Mouse (Mus musculus) embryonic facial prominence, embryonic 12.5 days (tissue): ENCODE data around the gene Pon3. TPM values are rescaled to one million over a fixed set of nuclear protein-coding genes. Genes with fewer than 3 reads are reported as not detected.

Experiments
- ATAC-seq: fragments of 200-750 bp; cut with Nextera tagmentation; 2 replicates; pipeline ENCODE4 v1.8.0; 2017; ENCODE audit not compliant: insufficient number of reproducible peaks, insufficient read depth, low FRiP score, low TSS enrichment
- H3K27ac ChIP-seq: fragments of 300-500 bp; sonication (generic); 2 replicates; pipeline ENCODE4 v1.5.1; 2016; ENCODE audit warnings: mild to moderate bottlenecking
- H3K27me3 ChIP-seq: fragments of 300-500 bp; sonication (generic); 2 replicates; pipeline ENCODE4 v1.6.1; 2016; ENCODE audit warnings: mild to moderate bottlenecking, moderate library complexity
- H3K36me3 ChIP-seq: fragments of 300-500 bp; sonication (generic); 2 replicates; pipeline ENCODE4 v1.6.1; 2016; ENCODE audit warnings: mild to moderate bottlenecking
- H3K4me1 ChIP-seq: fragments of 300-500 bp; sonication (generic); 2 replicates; pipeline ENCODE4 v1.6.1; 2016
- H3K4me2 ChIP-seq: fragments of 300-500 bp; sonication (generic); replicated peaks from 2 replicates; pipeline ENCODE4 v1.6.1; 2016; ENCODE audit warnings: mild to moderate bottlenecking, moderate library complexity
- H3K4me3 ChIP-seq: fragments of 300-500 bp; sonication (generic); 2 replicates; pipeline ENCODE4 v1.5.1; 2016; ENCODE audit warnings: mild to moderate bottlenecking
- H3K9ac ChIP-seq: fragments of 300-500 bp; sonication (generic); 2 replicates; pipeline ENCODE4 v1.6.1; 2016; ENCODE audit warnings: mild to moderate bottlenecking, moderate library complexity
- H3K9me3 ChIP-seq: fragments of 300-500 bp; sonication (generic); 2 replicates; pipeline ENCODE4 v1.6.1; 2016; ENCODE audit warnings: mild to moderate bottlenecking, moderate library complexity
- WGBS: fragments of 180-500 bp; shearing (Covaris S2); methylation state at CpG from one replicate; pipeline ENCODE4 v1.1.7; 2016; 5-methylcytosine and 5-hydroxymethylcytosine counted together
- polyA plus RNA-seq: library from polyadenylated mRNA; unstranded; fragments of >200 nt; fragmentation: Nextera tagmentation; extraction: Ambion mirVana; gene quantifications from 2 replicates; pipeline ENCODE4 v1.2.1, GENCODE M21; 2016

Pon3 gene
- polyA plus RNA-seq, 1 experiment from 2014 or later, result 6.6 TPM

GRCm38 (mm10) chr6:5174179-5174812, 81.8 kb downstream of the Pon3 start:
- H3K4me1 ChIP-seq, result peaks cover 3% of the 10 kb centered on the region; the same call in 1 of the 2 replicates
- H3K4me2 ChIP-seq, result no peak overlapping the region
- H3K9ac ChIP-seq, result no peak overlapping the region
- H3K27me3 ChIP-seq, result no peaks in the 10 kb centered on the region
- no peak overlapping the region for H3K27ac ChIP-seq
- no peaks in the 10 kb centered on the region for H3K36me3 ChIP-seq
- no peaks in the 10 kb centered on the region for H3K9me3 ChIP-seq
- no peak overlapping the region for H3K4me3 ChIP-seq
- ATAC-seq, result no peak
- 78% methylated on average over 10 of the region's 10 CpGs for WGBS

- H3K27ac ChIP-seq, result no peak overlapping the region
- H3K27me3 ChIP-seq, result no peaks in the 10 kb centered on the region
- no peaks in the 10 kb centered on the region for H3K4me1 ChIP-seq
- ATAC-seq, result no peak
- H3K36me3 ChIP-seq, result no peaks in the 10 kb centered on the region
- 69% methylated on average over 9 of the region's 9 CpGs for WGBS
- H3K9me3 ChIP-seq, result no peaks in the 10 kb centered on the region
- H3K4me3 ChIP-seq, result no peak overlapping the region
- H3K4me2 ChIP-seq, result no peak overlapping the region
- no peak overlapping the region for H3K9ac ChIP-seq
Observed at GRCm38 (mm10) chr6:5172571-5172970, 83.5 kb downstream of the Pon3 start.

- no peak for ATAC-seq
- H3K36me3 ChIP-seq, result no peaks in the 10 kb centered on the region
- no peaks in the 10 kb centered on the region for H3K4me1 ChIP-seq
- no peak overlapping the region for H3K4me3 ChIP-seq
- no peak overlapping the region for H3K9ac ChIP-seq
- H3K9me3 ChIP-seq, result no peaks in the 10 kb centered on the region
- no peaks in the 10 kb centered on the region for H3K27me3 ChIP-seq
- no peak overlapping the region for H3K4me2 ChIP-seq
- no peak overlapping the region for H3K27ac ChIP-seq
- WGBS, result 86% methylated on average over 4 of the region's 4 CpGs
Observed at GRCm38 (mm10) chr6:5171418-5171817, 84.7 kb downstream of the Pon3 start.

Other genes with a start within 250 kb of the Pon3 start
- gene Pon1, start 62.3 kb downstream of the Pon3 start, polyA plus RNA-seq, result 0.27 TPM in 1 of 2 replicates, not detected in the other
- gene Pon2, start 42.2 kb upstream of the Pon3 start, polyA plus RNA-seq, result 24.4 and 25.1 TPM in 2 replicates
- 60.3 and 66.7 TPM in 2 replicates for gene Asb4, start 127.1 kb upstream of the Pon3 start, polyA plus RNA-seq
- gene Pdk4, start 240.0 kb upstream of the Pon3 start, polyA plus RNA-seq, result 0.69 and 1.0 TPM in 2 replicates